Mouse (Mus musculus): ENCODE measurements around the gene Samhd1. TPM values are rescaled to one million over a fixed set of nuclear protein-coding genes. Genes with fewer than 3 reads are reported as not detected.

Samhd1 gene
- polyA plus RNA-seq, 1 experiment = 82.5 TPM

GRCm38 (mm10) chr2:157087536-157088317, 47.3 kb downstream of the Samhd1 start:
- no peak for TF ChIP-seq EP300 (IDR thresholded peaks at IDR 0.05; ENCODE audit: insufficient read depth, low read depth, low read length)
- H3K36me3 ChIP-seq (ENCODE audit: control insufficient read depth, insufficient read depth, low read length, poor library complexity, severe bottlenecking) = no peaks in the 10 kb centered on the region
- no peak overlapping the region for H3K9ac ChIP-seq (ENCODE audit: low read depth, poor library complexity, severe bottlenecking)
- H3K27me3 ChIP-seq (ENCODE audit: control insufficient read depth, insufficient read depth, low read length, poor library complexity, severe bottlenecking) = no peaks in the 10 kb centered on the region
- H3K4me3 ChIP-seq (ENCODE audit: low read depth, low read length) = no peak overlapping the region
- no peaks in the 10 kb centered on the region for H3K9me3 ChIP-seq (replicated peaks; ENCODE audit: control insufficient read depth, insufficient read depth, low read length, poor library complexity, severe bottlenecking)
- H3K4me1 ChIP-seq (ENCODE audit: control insufficient read depth, insufficient read depth, low read length) = no peaks in the 10 kb centered on the region
- H3K27ac ChIP-seq (ENCODE audit: insufficient read depth, low read length) = no peak overlapping the region

- TF ChIP-seq EP300 (IDR thresholded peaks at IDR 0.05; ENCODE audit: insufficient read depth, low read depth, low read length) (no peak), POLR2A (IDR thresholded peaks at IDR 0.05; ENCODE audit: insufficient read depth, low read length) (no peak), CTCF (IDR thresholded peaks at IDR 0.05; ENCODE audit: low read depth, low read length) (no peak)
- H3K4me3 ChIP-seq (ENCODE audit: low read depth, low read length) = no peak within 1 kb of the TSS
- no peaks in the 10 kb centered on the region for H3K9me3 ChIP-seq (replicated peaks; ENCODE audit: control insufficient read depth, insufficient read depth, low read length, poor library complexity, severe bottlenecking)
- H3K4me1 ChIP-seq (ENCODE audit: control insufficient read depth, insufficient read depth, low read length) = no peaks in the 10 kb centered on the region
- H3K9ac ChIP-seq (ENCODE audit: low read depth, poor library complexity, severe bottlenecking) = no peak within 1 kb of the TSS
- no peaks in the 10 kb centered on the region; the same call in 1 of the 2 replicates for H3K27me3 ChIP-seq (ENCODE audit: control insufficient read depth, insufficient read depth, low read length, poor library complexity, severe bottlenecking)
- no peak within 1 kb of the TSS for H3K27ac ChIP-seq (ENCODE audit: insufficient read depth, low read length)
- no peaks in the 10 kb centered on the region for H3K36me3 ChIP-seq (ENCODE audit: control insufficient read depth, insufficient read depth, low read length, poor library complexity, severe bottlenecking)
Measured at GRCm38 (mm10) chr2:157086796-157087195, 48.3 kb downstream of the Samhd1 start, which contains the start of gene Tldc2. TSS of gene Tldc2 (plus strand) at chr2:157087055.

- Histone ChIP-seq H3K4me1 (ENCODE audit: control insufficient read depth, insufficient read depth, low read length) (no peaks in the 10 kb centered on the region), H3K9ac (ENCODE audit: low read depth, poor library complexity, severe bottlenecking) (no peak overlapping the region), H3K27me3 (ENCODE audit: control insufficient read depth, insufficient read depth, low read length, poor library complexity, severe bottlenecking) (peaks cover 3% of the 10 kb centered on the region; the same call in 1 of the 2 replicates), H3K27ac (ENCODE audit: insufficient read depth, low read length) (no peak overlapping the region), H3K9me3 (replicated peaks; ENCODE audit: control insufficient read depth, insufficient read depth, low read length, poor library complexity, severe bottlenecking) (no peaks in the 10 kb centered on the region), H3K4me3 (ENCODE audit: low read depth, low read length) (no peak overlapping the region), H3K36me3 (ENCODE audit: control insufficient read depth, insufficient read depth, low read length, poor library complexity, severe bottlenecking) (no peaks in the 10 kb centered on the region)
- TF ChIP-seq EP300 (IDR thresholded peaks at IDR 0.05; ENCODE audit: insufficient read depth, low read depth, low read length) (no peak), CTCF (IDR thresholded peaks at IDR 0.05; ENCODE audit: low read depth, low read length) (no peak), POLR2A (IDR thresholded peaks at IDR 0.05; ENCODE audit: insufficient read depth, low read length) (no peak)
Measured at GRCm38 (mm10) chr2:157084831-157085585, 50.1 kb downstream of the Samhd1 start.

- H3K27ac ChIP-seq (ENCODE audit: insufficient read depth, low read length) = no peak overlapping the region
- H3K9ac ChIP-seq (ENCODE audit: low read depth, poor library complexity, severe bottlenecking) = no peak overlapping the region
- no peak for TF ChIP-seq EP300 (IDR thresholded peaks at IDR 0.05; ENCODE audit: insufficient read depth, low read depth, low read length)
- no peak for TF ChIP-seq CTCF (IDR thresholded peaks at IDR 0.05; ENCODE audit: low read depth, low read length)
- TF ChIP-seq POLR2A (IDR thresholded peaks at IDR 0.05; ENCODE audit: insufficient read depth, low read length) = no peak
- H3K4me1 ChIP-seq (ENCODE audit: control insufficient read depth, insufficient read depth, low read length) = no peaks in the 10 kb centered on the region
- H3K36me3 ChIP-seq (ENCODE audit: control insufficient read depth, insufficient read depth, low read length, poor library complexity, severe bottlenecking) = no peaks in the 10 kb centered on the region
- no peaks in the 10 kb centered on the region for H3K9me3 ChIP-seq (replicated peaks; ENCODE audit: control insufficient read depth, insufficient read depth, low read length, poor library complexity, severe bottlenecking)
- no peak overlapping the region for H3K4me3 ChIP-seq (ENCODE audit: low read depth, low read length)
- peaks cover 5% of the 10 kb centered on the region; the same call in 1 of the 2 replicates for H3K27me3 ChIP-seq (ENCODE audit: control insufficient read depth, insufficient read depth, low read length, poor library complexity, severe bottlenecking)
Measured at GRCm38 (mm10) chr2:157081960-157082359, 53.1 kb downstream of the Samhd1 start.

GRCm38 (mm10) chr2:157081331-157081730, 53.7 kb downstream of the Samhd1 start:
- H3K4me1 ChIP-seq (ENCODE audit: control insufficient read depth, insufficient read depth, low read length) = no peaks in the 10 kb centered on the region
- no peak overlapping the region for H3K4me3 ChIP-seq (ENCODE audit: low read depth, low read length)
- no peaks in the 10 kb centered on the region for H3K36me3 ChIP-seq (ENCODE audit: control insufficient read depth, insufficient read depth, low read length, poor library complexity, severe bottlenecking)
- no peak for TF ChIP-seq CTCF (IDR thresholded peaks at IDR 0.05; ENCODE audit: low read depth, low read length)
- TF ChIP-seq EP300 (IDR thresholded peaks at IDR 0.05; ENCODE audit: insufficient read depth, low read depth, low read length) = no peak
- no peak for TF ChIP-seq POLR2A (IDR thresholded peaks at IDR 0.05; ENCODE audit: insufficient read depth, low read length)
- no peak overlapping the region for H3K27ac ChIP-seq (ENCODE audit: insufficient read depth, low read length)
- H3K9me3 ChIP-seq (replicated peaks; ENCODE audit: control insufficient read depth, insufficient read depth, low read length, poor library complexity, severe bottlenecking) = no peaks in the 10 kb centered on the region
- H3K9ac ChIP-seq (ENCODE audit: low read depth, poor library complexity, severe bottlenecking) = no peak overlapping the region
- H3K27me3 ChIP-seq (ENCODE audit: control insufficient read depth, insufficient read depth, low read length, poor library complexity, severe bottlenecking) = peaks cover 5% of the 10 kb centered on the region; the same call in 1 of the 2 replicates
